ENCODE assay signal across 17 mouse cellular contexts in the genomic region with DNA sequence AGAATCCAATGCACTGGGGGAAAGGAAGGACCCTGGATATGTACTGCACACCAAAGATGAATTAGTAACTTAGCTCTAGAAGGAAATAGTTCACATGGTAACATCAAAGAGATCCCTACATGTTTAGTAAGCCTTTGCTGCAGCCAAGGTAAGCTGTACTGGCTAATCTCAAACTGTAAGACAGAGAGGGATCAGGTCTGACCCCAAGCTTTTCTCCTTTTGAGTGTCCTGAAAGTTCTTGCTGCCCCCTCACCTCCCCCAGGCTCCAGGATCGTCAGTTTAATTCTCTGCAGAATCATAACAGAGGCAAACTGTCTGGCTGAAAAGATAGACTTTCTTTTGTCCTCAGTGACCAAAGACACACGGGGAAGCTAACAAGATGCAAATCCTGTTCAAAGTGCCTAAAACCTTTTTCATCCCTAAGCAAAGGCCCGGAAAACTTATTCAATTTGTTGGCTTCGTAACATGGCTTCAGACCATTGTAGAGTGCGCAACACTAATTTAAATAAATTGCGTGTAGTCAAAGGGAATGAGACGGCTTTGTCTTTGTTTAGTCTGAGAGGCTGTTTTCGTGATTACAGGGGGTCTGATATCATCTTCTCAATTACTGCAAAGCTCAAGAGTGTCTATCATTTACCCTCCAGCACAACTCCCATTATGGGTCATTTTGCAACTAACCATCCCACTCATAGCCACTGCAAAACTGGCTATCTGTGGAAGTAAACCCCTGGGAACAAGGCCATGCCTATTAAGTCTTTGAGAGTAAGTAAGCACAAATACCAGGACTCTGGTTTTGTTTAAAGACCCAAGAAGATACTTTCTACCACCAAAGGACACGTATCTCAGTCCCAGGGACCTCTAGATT. TPM values are rescaled to one million over a fixed set of nuclear protein-coding genes. Genes with fewer than 3 reads are reported as not detected.
A peak's percentile ranks its signal among the peaks of the same experiment; 100 is the strongest.
DNase-seq lines count a peak whose midpoint lies in the region; ATAC-seq lines count a peak whose summit lies in the region.
"Had no signal": no experiment of that assay in that cellular context is flagged by ENCODE, and none has a peak within 500 bp of the region (broad histone marks: within the 10 kb centered on the region; RNA-seq: fewer than 3 reads in every experiment).

No protein-coding gene starts in this region.

- peak; percentile 59 for DNase-seq in retina, postnatal 1 day
- no peak for DNase-seq in retina, embryonic 14.5 days (ENCODE audit: low spot score)
- no peak for DNase-seq in hindbrain, embryonic 11.5 days (ENCODE audit: low spot score)
- DNase-seq in midbrain, embryonic 14.5 days = peak; percentile 63
- DNase-seq in MN1 (ENCODE audit: low spot score) = no peak
- no peak for DNase-seq in gastrocnemius, adult 18-20 months (ENCODE audit: low spot score)
- no peak for DNase-seq in right cerebral cortex, postnatal 36 days (ENCODE audit: low spot score in 2 of 2)
- DNase-seq: cerebellum, adult 11-12 months; heart, adult 2 months; heart, postnatal 14 days; liver; right cerebral cortex, postnatal 14 days; thymus, postnatal 25 days had no signal

- no peak overlapping the region for H3K4me3 ChIP-seq in hindbrain, embryonic 11.5 days (ENCODE audit: low read depth, low read length)
- H3K4me3 ChIP-seq in midbrain, embryonic 14.5 days (replicated peaks; ENCODE audit: low read depth, low read length) = no peak overlapping the region
- H3K4me3 ChIP-seq in stomach, embryonic 15.5 days (replicated peaks) = no peak overlapping the region
- H3K4me3 ChIP-seq: embryonic facial prominence, embryonic 15.5 days; heart, adult 2 months; megakaryocyte, embryonic 14.5 days had no signal

- no peaks in the 10 kb centered on the region for H3K9me3 ChIP-seq in hindbrain, embryonic 11.5 days (ENCODE audit: control insufficient read depth, low read length)
- H3K9me3 ChIP-seq in midbrain, embryonic 14.5 days (ENCODE audit: control insufficient read depth, low read length) = no peaks in the 10 kb centered on the region
- H3K9me3 ChIP-seq in stomach, embryonic 15.5 days = no peaks in the 10 kb centered on the region
- H3K9me3 ChIP-seq: embryonic facial prominence, embryonic 15.5 days; G1E had no signal

- peaks cover 7% of the 10 kb centered on the region; the same call in 1 of the 2 replicates for H3K4me1 ChIP-seq in hindbrain, embryonic 11.5 days (replicated peaks; ENCODE audit: control insufficient read depth, insufficient read depth, low read length)
- H3K4me1 ChIP-seq in midbrain, embryonic 14.5 days (ENCODE audit: control insufficient read depth, insufficient read depth, low read length) = peaks cover 22% of the 10 kb centered on the region
- 0 out of 2 replicates have a peak, but pooled peaks cover 4% of the 10 kb centered on the region for H3K4me1 ChIP-seq in stomach, embryonic 15.5 days

- H3K9ac ChIP-seq in hindbrain, embryonic 11.5 days (ENCODE audit: low read depth, low read length) = no peak overlapping the region
- H3K9ac ChIP-seq in midbrain, embryonic 14.5 days (replicated peaks; ENCODE audit: low read length) = no peak overlapping the region
- H3K9ac ChIP-seq in stomach, embryonic 15.5 days = no peak overlapping the region
- H3K9ac ChIP-seq: embryonic facial prominence, embryonic 15.5 days had no signal

- no peaks in the 10 kb centered on the region for H3K27me3 ChIP-seq in hindbrain, embryonic 11.5 days (ENCODE audit: control insufficient read depth, insufficient read depth, low read length)
- no peaks in the 10 kb centered on the region for H3K27me3 ChIP-seq in midbrain, embryonic 14.5 days (ENCODE audit: control insufficient read depth, insufficient read depth, low read length)
- H3K27me3 ChIP-seq in stomach, embryonic 15.5 days (replicated peaks) = no peaks in the 10 kb centered on the region
- H3K27me3 ChIP-seq: embryonic facial prominence, embryonic 15.5 days had no signal

- WGBS in hindbrain, embryonic 11.5 days = 48% methylated on average over 9 of the region's 9 CpGs
- 10% methylated on average over 9 of the region's 9 CpGs for WGBS in midbrain, embryonic 14.5 days
- WGBS in stomach, embryonic 15.5 days = 65% methylated on average over 9 of the region's 9 CpGs

- H3K36me3 ChIP-seq in hindbrain, embryonic 11.5 days (ENCODE audit: control insufficient read depth, insufficient read depth, low read length) = no peaks in the 10 kb centered on the region
- H3K36me3 ChIP-seq in midbrain, embryonic 14.5 days (ENCODE audit: control insufficient read depth, insufficient read depth, low read length) = no peaks in the 10 kb centered on the region; the same call in 1 of the 2 replicates
- H3K36me3 ChIP-seq in stomach, embryonic 15.5 days = no peaks in the 10 kb centered on the region
- H3K36me3 ChIP-seq: embryonic facial prominence, embryonic 15.5 days; G1E had no signal

- no peak overlapping the region for H3K4me2 ChIP-seq in hindbrain, embryonic 11.5 days (replicated peaks; ENCODE audit: low read depth, low read length)
- peak overlapping the region; percentile 9; the same call in 1 of the 2 replicates for H3K4me2 ChIP-seq in midbrain, embryonic 14.5 days (ENCODE audit: low read length)
- H3K4me2 ChIP-seq in stomach, embryonic 15.5 days = no peak overlapping the region
- H3K4me2 ChIP-seq: embryonic facial prominence, embryonic 15.5 days had no signal

- ATAC-seq in hindbrain, embryonic 11.5 days (ENCODE audit: low FRiP score) = no peak
- no peak; the same call in 1 of the 2 replicates for ATAC-seq in midbrain, embryonic 14.5 days (ENCODE audit: low FRiP score, low TSS enrichment)
- no peak; the same call in 1 of the 2 replicates for ATAC-seq in stomach, embryonic 15.5 days (ENCODE audit: insufficient read depth, low FRiP score, low read depth)

- 0 out of 2 replicates have a peak overlapping the region, but pooled peaks have one; percentile 3 for H3K27ac ChIP-seq in hindbrain, embryonic 11.5 days (ENCODE audit: low read depth, low read length)
- H3K27ac ChIP-seq in midbrain, embryonic 14.5 days (replicated peaks; ENCODE audit: low read depth, low read length) = peak overlapping the region; percentile 76
- peak overlapping the region; percentile 57; the same call in 1 of the 2 replicates for H3K27ac ChIP-seq in stomach, embryonic 15.5 days
- H3K27ac ChIP-seq: heart, adult 2 months had no signal

RNA-seq across cellular contexts. Expression of a gene that starts 52.8 kb away (rescaled TPM):
- polyA plus RNA-seq in hindbrain, embryonic 11.5 days (2014; fragmentation: Nextera tagmentation; extraction: Ambion mirVana) = 104 and 109 TPM in 2 replicates
- 144 and 154 TPM in 2 replicates for polyA plus RNA-seq in midbrain, embryonic 14.5 days (2014; fragmentation: Nextera tagmentation; extraction: Ambion mirVana)
- polyA plus RNA-seq in stomach, embryonic 15.5 days (2015; fragmentation: Nextera tagmentation; extraction: Ambion mirVana) = 27.9 and 31.7 TPM in 2 replicates
- total RNA-seq in gastrocnemius, adult 18-20 months (2021) = 1 to 10 TPM; 1.4 to 1.8 TPM
- polyA plus RNA-seq: G1E had no signal

Comparison
In these comparisons a context has a peak if more than half of its experiments do, and no peak if none do; other contexts are left out.
1. DNase-seq: peak in retina, postnatal 1 day (single experiment) and midbrain, embryonic 14.5 days (single experiment); none in retina, embryonic 14.5 days (single experiment), hindbrain, embryonic 11.5 days (single experiment), MN1 (single experiment), gastrocnemius, adult 18-20 months (single experiment) and right cerebral cortex, postnatal 36 days (0 of 2).
2. H3K27ac ChIP-seq: peak in every context shown above with its lines; median percentile 76 in midbrain, embryonic 14.5 days; 57 in stomach, embryonic 15.5 days; 3 in hindbrain, embryonic 11.5 days.